Mouse (Mus musculus) embryonic fibroblast, embryonic 13.5 days (primary cell): ENCODE results near the gene Gdap1l1. TPM values are rescaled to one million over a fixed set of nuclear protein-coding genes. Genes with fewer than 3 reads are reported as not detected.
A peak's percentile ranks its signal among the peaks of the same experiment; 100 is the strongest.

Experiments
- H3K27ac ChIP-seq: 2 replicates; pipeline ENCODE4 v1.5.1; 2012; ENCODE audit warnings: low read length, control low read depth, inconsistent platforms; ENCODE audit not compliant: insufficient read depth
- H3K4me1 ChIP-seq: 2 replicates; pipeline ENCODE4 v1.6.1; 2011; ENCODE audit warnings: low read length; ENCODE audit not compliant: control insufficient read depth, insufficient read depth
- H3K4me3 ChIP-seq: 2 replicates; pipeline ENCODE4 v1.5.1; 2011; ENCODE audit warnings: mild to moderate bottlenecking, control low read depth, low read length; ENCODE audit not compliant: insufficient read depth
- CTCF ChIP-seq: IDR thresholded peaks from 2 replicates; pipeline ENCODE4 v1.5.1; 2011; ENCODE audit warnings: mild to moderate bottlenecking, control low read depth, low read length, moderate library complexity, borderline replicate concordance; ENCODE audit not compliant: insufficient read depth
- POLR2A ChIP-seq: IDR thresholded peaks from 2 replicates; pipeline ENCODE4 v1.6.1; 2011; ENCODE audit warnings: low read depth, mild to moderate bottlenecking, control low read depth, low read length, moderate library complexity
- polyA plus RNA-seq: library from polyadenylated mRNA; stranded (reverse); fragments of >200 nt; gene quantifications from 2 replicates; pipeline ENCODE4 v1.2.4, GENCODE M21; 2011; ENCODE audit warnings: low read depth; ENCODE audit not compliant: missing spikeins, insufficient read length

Gene Gdap1l1
- polyA plus RNA-seq, 1 experiment = 0.86 TPM

DNA sequence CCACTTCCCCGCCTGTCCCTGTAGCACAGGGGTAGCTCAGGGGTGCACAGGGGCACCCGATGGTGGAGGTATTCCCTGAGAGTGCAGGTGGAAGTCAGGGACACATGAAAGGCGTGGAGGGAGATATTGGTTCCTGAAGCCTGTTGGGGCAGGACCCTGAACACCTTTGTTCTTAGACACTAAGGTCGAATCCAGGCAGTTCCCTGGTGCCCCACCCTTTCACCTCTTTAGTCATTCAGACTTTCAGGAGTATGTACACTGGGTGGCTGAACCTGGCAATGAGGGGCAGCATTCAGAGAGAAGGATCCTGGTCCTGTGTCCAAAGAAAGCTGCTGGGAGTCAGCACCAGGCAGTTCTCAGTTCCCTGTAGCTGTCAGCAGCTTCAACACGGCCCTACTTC lies 24.1 kb downstream of the Gdap1l1 start:
- no peak overlapping the region for H3K4me3 ChIP-seq
- no peak overlapping the region for H3K27ac ChIP-seq
- H3K4me1 ChIP-seq = 0 out of 2 replicates have a peak, but pooled peaks cover 4% of the 10 kb centered on the region
- TF ChIP-seq CTCF = no peak
- TF ChIP-seq POLR2A = no peak

DNA sequence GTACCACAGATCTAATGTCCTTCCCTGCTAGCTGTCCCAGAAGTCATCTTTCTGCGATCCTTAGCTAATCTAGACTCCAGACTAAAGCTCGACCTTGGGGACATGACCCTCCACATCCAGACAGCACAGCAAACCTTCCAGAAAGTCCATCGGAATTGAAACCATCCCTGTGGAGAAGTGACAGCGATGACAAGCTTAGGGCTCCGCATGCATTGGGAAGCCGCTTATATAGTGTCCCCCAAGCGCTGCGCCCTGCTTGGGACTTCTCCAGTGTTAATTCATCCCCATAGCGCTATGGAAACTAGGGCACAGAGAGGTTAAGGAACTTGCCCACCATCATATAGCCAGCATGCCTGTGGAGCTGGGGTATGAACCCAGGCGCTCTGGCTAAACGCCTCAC lies 24.5 kb downstream of the Gdap1l1 start:
- no peak overlapping the region for H3K4me3 ChIP-seq
- no peak overlapping the region for H3K27ac ChIP-seq
- H3K4me1 ChIP-seq = 0 out of 2 replicates have a peak, but pooled peaks cover 4% of the 10 kb centered on the region
- TF ChIP-seq POLR2A = no peak
- no peak for TF ChIP-seq CTCF

DNA sequence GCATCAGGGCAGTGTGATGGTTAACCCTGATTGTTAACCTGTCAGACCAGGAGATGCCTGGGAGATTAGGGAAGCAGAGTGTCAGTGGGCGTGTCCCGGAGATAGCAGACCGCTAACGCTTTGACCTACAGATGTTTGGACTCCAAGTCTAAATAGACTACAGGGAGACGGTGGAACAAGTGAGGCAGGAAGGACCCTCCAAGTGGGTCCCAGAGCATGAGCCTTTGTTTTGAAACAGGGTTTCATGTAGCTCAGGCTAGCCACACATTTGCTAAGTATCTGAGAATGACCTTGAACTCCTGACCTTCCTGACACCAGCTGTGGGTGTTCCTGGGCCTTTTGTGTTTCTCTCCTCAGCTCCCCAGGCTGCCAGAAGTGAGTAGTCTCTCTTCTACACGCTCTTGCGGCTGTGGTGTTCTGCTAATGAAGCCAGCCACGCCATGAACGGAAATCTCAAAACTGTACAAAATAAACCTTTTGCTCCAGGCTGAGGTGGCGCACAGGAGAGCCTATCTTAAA lies 25.0 kb downstream of the Gdap1l1 start:
- Histone ChIP-seq H3K27ac (no peak overlapping the region), H3K4me3 (no peak overlapping the region), H3K4me1 (0 out of 2 replicates have a peak, but pooled peaks cover 4% of the 10 kb centered on the region)
- TF ChIP-seq POLR2A = no peak
- TF ChIP-seq CTCF = no peak

DNA sequence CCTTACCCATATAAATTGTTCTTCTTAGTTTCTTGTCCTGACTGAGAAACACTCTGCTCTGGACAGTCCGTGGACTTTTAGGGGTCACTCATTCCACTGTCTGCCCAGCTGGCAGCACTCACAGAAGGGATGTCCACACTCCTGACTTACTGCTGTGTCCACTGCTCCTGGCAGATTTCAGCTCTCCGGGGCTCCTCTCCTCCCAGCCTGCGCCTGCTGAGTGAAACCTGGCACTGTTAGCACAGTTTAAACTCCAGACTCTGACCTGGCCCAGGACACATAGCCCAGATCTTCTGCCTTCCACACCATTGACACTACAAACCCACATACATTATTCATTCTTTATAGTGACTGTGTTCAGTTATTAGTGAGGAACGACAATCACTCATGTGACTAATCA lies 25.7 kb downstream of the Gdap1l1 start:
- no peak overlapping the region for H3K4me3 ChIP-seq
- no peak for TF ChIP-seq CTCF
- no peak for TF ChIP-seq POLR2A
- 0 out of 2 replicates have a peak, but pooled peaks cover 4% of the 10 kb centered on the region for H3K4me1 ChIP-seq
- H3K27ac ChIP-seq = no peak overlapping the region

DNA sequence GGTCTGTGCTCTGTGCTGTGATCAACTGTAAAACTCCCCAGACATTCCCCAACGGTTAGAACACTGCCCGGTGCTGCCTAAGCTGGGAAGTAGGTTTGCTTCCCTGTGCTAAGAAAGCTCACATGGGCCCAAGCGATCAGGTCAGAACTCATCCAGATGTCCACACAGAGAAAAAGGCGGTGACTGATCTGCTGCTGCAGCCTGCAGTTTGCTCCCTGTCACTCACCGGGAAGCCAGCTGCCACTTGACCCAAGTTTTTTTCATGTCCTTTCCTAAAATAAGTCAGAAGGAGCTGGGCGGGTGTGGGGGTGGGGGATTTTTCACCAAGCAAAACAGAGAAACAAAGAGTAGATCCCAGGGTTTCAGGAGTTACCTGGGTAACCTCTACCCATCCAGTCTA lies 26.3 kb downstream of the Gdap1l1 start:
- H3K4me1 ChIP-seq = 0 out of 2 replicates have a peak, but pooled peaks cover 4% of the 10 kb centered on the region
- no peak for TF ChIP-seq CTCF
- TF ChIP-seq POLR2A = no peak
- H3K27ac ChIP-seq = no peak overlapping the region
- H3K4me3 ChIP-seq = no peak overlapping the region

DNA sequence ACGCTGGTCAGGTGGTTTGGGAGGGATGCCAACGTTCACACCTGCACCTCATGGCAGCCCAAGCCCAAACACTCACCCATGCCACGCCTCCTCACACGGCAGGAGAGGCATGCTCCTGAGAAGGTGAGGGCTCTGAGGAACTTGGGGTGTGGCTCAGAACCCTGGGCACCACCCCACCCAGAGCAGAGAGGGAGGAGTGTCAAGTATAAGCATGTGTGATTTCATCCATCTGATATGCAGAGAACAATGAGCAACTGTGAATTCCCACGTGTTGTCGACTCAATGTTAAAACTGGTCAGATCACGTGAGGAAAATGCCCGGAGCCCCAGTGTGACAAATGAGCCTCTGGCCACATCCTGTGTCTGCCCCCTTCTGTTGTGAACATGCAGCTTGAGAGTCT lies 28.5 kb downstream of the Gdap1l1 start:
- TF ChIP-seq CTCF (no peak), POLR2A (no peak)
- no peak overlapping the region for H3K27ac ChIP-seq

DNA sequence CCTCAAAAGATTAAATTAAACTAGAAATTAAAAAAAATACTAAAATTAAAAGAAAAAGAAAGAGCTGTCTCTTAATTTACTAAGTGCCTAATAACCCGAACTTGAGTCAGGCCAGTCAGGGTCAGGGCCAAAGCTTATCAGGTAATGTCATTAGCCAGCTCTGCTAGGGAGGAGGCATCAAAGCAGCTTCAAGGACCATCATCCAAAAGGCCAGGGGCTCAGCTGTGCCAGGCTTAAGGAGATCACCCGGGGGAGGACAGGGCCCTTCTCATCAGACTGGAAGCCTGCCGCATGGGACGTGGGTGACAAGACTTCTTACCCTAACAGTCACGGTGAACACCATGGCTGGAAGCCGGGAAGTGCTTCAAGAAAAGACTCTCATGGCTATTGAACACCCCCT lies 29.3 kb downstream of the Gdap1l1 start:
- H3K27ac ChIP-seq = no peak overlapping the region
- H3K4me1 ChIP-seq = peaks cover 9% of the 10 kb centered on the region
- TF ChIP-seq CTCF (no peak), POLR2A (no peak)
- no peak overlapping the region for H3K4me3 ChIP-seq

More for the DNA sequence above, 28.5 kb downstream of the Gdap1l1 start:
- H3K4me1 ChIP-seq = peaks cover 9% of the 10 kb centered on the region
- no peak overlapping the region for H3K4me3 ChIP-seq

DNA sequence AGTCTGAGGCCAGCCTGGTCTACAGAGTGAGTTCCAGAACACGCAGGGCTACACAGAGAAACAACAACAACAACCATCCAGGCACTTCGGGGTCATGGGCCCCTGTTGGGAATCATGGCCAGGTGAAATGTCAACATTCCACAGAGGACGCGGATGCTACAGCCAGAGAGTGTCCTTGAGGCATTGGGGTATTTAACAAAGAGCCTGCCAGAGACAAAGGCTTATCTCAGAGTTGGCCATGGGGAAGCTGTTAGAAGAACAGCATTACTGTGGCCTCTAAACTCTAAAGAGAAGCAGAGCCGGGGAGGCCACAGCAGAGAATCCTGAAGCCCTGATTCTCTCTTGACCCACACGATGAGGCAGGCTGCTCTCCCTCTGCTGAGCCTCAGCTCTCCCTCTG lies 30.6 kb downstream of the Gdap1l1 start:
- H3K4me1 ChIP-seq = peaks cover 9% of the 10 kb centered on the region
- H3K4me3 ChIP-seq = no peak overlapping the region
- H3K27ac ChIP-seq = no peak overlapping the region
- no peak for TF ChIP-seq CTCF

DNA sequence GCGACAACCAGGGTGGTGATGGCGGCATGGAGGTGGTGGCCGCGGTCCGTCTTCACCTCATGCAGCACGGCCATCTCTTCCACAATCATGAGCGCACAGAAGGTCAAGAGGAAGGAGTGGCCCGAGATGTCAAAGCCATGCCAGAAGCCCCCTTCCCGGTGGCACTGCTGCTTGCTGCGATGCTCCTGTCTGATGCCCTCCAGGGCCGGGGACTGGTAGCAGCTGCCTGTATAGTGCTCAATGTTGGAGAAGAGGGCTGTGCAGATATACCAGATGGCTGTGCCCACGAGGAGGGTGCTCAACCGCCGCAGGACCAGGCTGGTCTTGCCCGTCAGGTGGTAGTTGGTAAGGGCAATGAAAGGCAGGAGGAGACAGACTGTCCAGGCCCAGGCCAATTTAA lies 31.4 kb downstream of the Gdap1l1 start:
- Histone ChIP-seq H3K4me1 (peaks cover 5% of the 10 kb centered on the region), H3K4me3 (no peak overlapping the region), H3K27ac (no peak overlapping the region)
- no peak for TF ChIP-seq POLR2A
- TF ChIP-seq CTCF = no peak

DNA sequence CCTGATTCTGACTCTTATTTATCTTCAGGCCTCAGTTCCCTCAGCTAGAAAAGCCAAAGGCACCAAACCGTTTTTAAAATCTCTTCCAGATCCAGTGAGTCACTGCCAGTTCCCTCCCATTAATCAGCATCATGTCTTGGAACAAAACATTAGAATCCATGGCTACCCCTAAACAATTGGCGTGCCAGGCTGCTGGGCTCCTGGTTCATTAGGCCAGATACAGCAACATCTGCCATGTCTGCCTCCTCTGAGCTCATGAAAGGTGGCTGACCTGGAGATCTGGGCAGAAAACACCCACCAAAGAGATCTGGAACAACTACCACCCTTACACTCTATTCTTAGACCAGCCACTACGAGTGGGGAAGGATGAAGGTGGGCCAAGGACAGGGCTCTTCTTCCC lies 32.9 kb downstream of the Gdap1l1 start:
- 0 out of 2 replicates have a peak overlapping the region, but pooled peaks have one; percentile 77 for H3K4me3 ChIP-seq

More for the DNA sequence above, 32.9 kb downstream of the Gdap1l1 start:
- no peak for TF ChIP-seq POLR2A
- TF ChIP-seq CTCF = no peak
- Histone ChIP-seq H3K4me1 (peaks cover 5% of the 10 kb centered on the region), H3K27ac (no peak overlapping the region)
